Mouse (Mus musculus): ENCODE measurements around the gene Trim66. TPM values are rescaled to one million over a fixed set of nuclear protein-coding genes. Genes with fewer than 3 reads are reported as not detected.

The Trim66 gene
- polyA plus RNA-seq, 1 experiment = 0.57 TPM

- Histone ChIP-seq H3ac (ENCODE audit: control insufficient read depth, insufficient read length, low read depth) (no peak overlapping the region), H3K79me2 (ENCODE audit: control insufficient read depth, insufficient read depth) (no peaks in the 10 kb centered on the region), H3K4me3 (ENCODE audit: insufficient read depth, poor library complexity, severe bottlenecking) (no peak overlapping the region), H3K27me3 (ENCODE audit: control insufficient read depth, insufficient read depth, insufficient read length) (no peaks in the 10 kb centered on the region), H3K79me3 (ENCODE audit: low read depth) (no peaks in the 10 kb centered on the region), H3K36me3 (ENCODE audit: control insufficient read depth, insufficient read depth) (peaks cover 64% of the 10 kb centered on the region)
- TF ChIP-seq CEBPB (IDR thresholded peaks at IDR 0.05; ENCODE audit: low read depth) (no peak), MAX (IDR thresholded peaks at IDR 0.05) (no peak)
Observed at GRCm38 (mm10) chr7:109541609-109542363, 33.9 kb upstream of the Trim66 start.

- Histone ChIP-seq H3K36me3 (ENCODE audit: control insufficient read depth, insufficient read depth) (peaks cover 67% of the 10 kb centered on the region), H3K79me3 (ENCODE audit: low read depth) (no peaks in the 10 kb centered on the region), H3K79me2 (ENCODE audit: control insufficient read depth, insufficient read depth) (no peaks in the 10 kb centered on the region), H3ac (ENCODE audit: control insufficient read depth, insufficient read length, low read depth) (no peak overlapping the region), H3K4me3 (ENCODE audit: insufficient read depth, poor library complexity, severe bottlenecking) (no peak overlapping the region), H3K27me3 (ENCODE audit: control insufficient read depth, insufficient read depth, insufficient read length) (no peaks in the 10 kb centered on the region)
- TF ChIP-seq CEBPB (IDR thresholded peaks at IDR 0.05; ENCODE audit: low read depth) (no peak), CTCF (IDR thresholded peaks at IDR 0.05; ENCODE audit: control insufficient read depth, insufficient read depth, insufficient read length) (no peak), MAX (IDR thresholded peaks at IDR 0.05) (no peak), FOSL1 (IDR thresholded peaks at IDR 0.05; ENCODE audit: insufficient read depth, low read length, poor library complexity, severe bottlenecking) (no peak), MYOD1 (IDR thresholded peaks at IDR 0.05; ENCODE audit: control insufficient read depth, insufficient read length, low read depth) (no peak), MYOG (IDR thresholded peaks at IDR 0.05; ENCODE audit: control insufficient read depth, extremely low read depth, insufficient read length) (no peak), USF1 (IDR thresholded peaks at IDR 0.05; ENCODE audit: low read depth) (no peak)
Observed at GRCm38 (mm10) chr7:109540902-109541301, 33.0 kb upstream of the Trim66 start.

- Histone ChIP-seq H3K4me3 (ENCODE audit: insufficient read depth, poor library complexity, severe bottlenecking) (no peak overlapping the region), H3ac (ENCODE audit: control insufficient read depth, insufficient read length, low read depth) (no peak overlapping the region), H3K36me3 (ENCODE audit: control insufficient read depth, insufficient read depth) (peaks cover 69% of the 10 kb centered on the region), H3K27me3 (ENCODE audit: control insufficient read depth, insufficient read depth, insufficient read length) (no peaks in the 10 kb centered on the region), H3K79me3 (ENCODE audit: low read depth) (no peaks in the 10 kb centered on the region), H3K79me2 (ENCODE audit: control insufficient read depth, insufficient read depth) (no peaks in the 10 kb centered on the region)
- TF ChIP-seq MYOD1 (IDR thresholded peaks at IDR 0.05; ENCODE audit: control insufficient read depth, insufficient read length, low read depth) (peak; percentile 6), CTCF (IDR thresholded peaks at IDR 0.05; ENCODE audit: control insufficient read depth, insufficient read depth, insufficient read length) (no peak)
Observed at GRCm38 (mm10) chr7:109536451-109536946, 28.6 kb upstream of the Trim66 start.

GRCm38 (mm10) chr7:109534921-109535320, 27.0 kb upstream of the Trim66 start:
- no peak overlapping the region for H3ac ChIP-seq (ENCODE audit: control insufficient read depth, insufficient read length, low read depth)
- no peaks in the 10 kb centered on the region for H3K27me3 ChIP-seq (ENCODE audit: control insufficient read depth, insufficient read depth, insufficient read length)
- no peaks in the 10 kb centered on the region for H3K79me2 ChIP-seq (ENCODE audit: control insufficient read depth, insufficient read depth)
- peaks cover 61% of the 10 kb centered on the region for H3K36me3 ChIP-seq (ENCODE audit: control insufficient read depth, insufficient read depth)
- no peak overlapping the region for H3K4me3 ChIP-seq (ENCODE audit: insufficient read depth, poor library complexity, severe bottlenecking)
- TF ChIP-seq CTCF (IDR thresholded peaks at IDR 0.05; ENCODE audit: control insufficient read depth, insufficient read depth, insufficient read length) (no peak), MYOD1 (IDR thresholded peaks at IDR 0.05; ENCODE audit: control insufficient read depth, insufficient read length, low read depth) (no peak), FOSL1 (IDR thresholded peaks at IDR 0.05; ENCODE audit: insufficient read depth, low read length, poor library complexity, severe bottlenecking) (no peak), USF1 (IDR thresholded peaks at IDR 0.05; ENCODE audit: low read depth) (no peak), MYOG (IDR thresholded peaks at IDR 0.05; ENCODE audit: control insufficient read depth, extremely low read depth, insufficient read length) (no peak), CEBPB (IDR thresholded peaks at IDR 0.05; ENCODE audit: low read depth) (no peak), MAX (IDR thresholded peaks at IDR 0.05) (no peak)
- no peaks in the 10 kb centered on the region for H3K79me3 ChIP-seq (ENCODE audit: low read depth)

GRCm38 (mm10) chr7:109533888-109534287, 26.0 kb upstream of the Trim66 start:
- H3K79me2 ChIP-seq (ENCODE audit: control insufficient read depth, insufficient read depth) = no peaks in the 10 kb centered on the region
- no peak for TF ChIP-seq MYOD1 (IDR thresholded peaks at IDR 0.05; ENCODE audit: control insufficient read depth, insufficient read length, low read depth)
- TF ChIP-seq FOSL1 (IDR thresholded peaks at IDR 0.05; ENCODE audit: insufficient read depth, low read length, poor library complexity, severe bottlenecking) = no peak
- no peak for TF ChIP-seq CEBPB (IDR thresholded peaks at IDR 0.05; ENCODE audit: low read depth)
- TF ChIP-seq MAX (IDR thresholded peaks at IDR 0.05) = no peak
- no peak for TF ChIP-seq CTCF (IDR thresholded peaks at IDR 0.05; ENCODE audit: control insufficient read depth, insufficient read depth, insufficient read length)
- no peak for TF ChIP-seq USF1 (IDR thresholded peaks at IDR 0.05; ENCODE audit: low read depth)
- TF ChIP-seq MYOG (IDR thresholded peaks at IDR 0.05; ENCODE audit: control insufficient read depth, extremely low read depth, insufficient read length) = no peak
- H3K4me3 ChIP-seq (ENCODE audit: insufficient read depth, poor library complexity, severe bottlenecking) = no peak overlapping the region
- H3ac ChIP-seq (ENCODE audit: control insufficient read depth, insufficient read length, low read depth) = no peak overlapping the region
- peaks cover 56% of the 10 kb centered on the region for H3K36me3 ChIP-seq (ENCODE audit: control insufficient read depth, insufficient read depth)
- H3K79me3 ChIP-seq (ENCODE audit: low read depth) = no peaks in the 10 kb centered on the region
- no peaks in the 10 kb centered on the region for H3K27me3 ChIP-seq (ENCODE audit: control insufficient read depth, insufficient read depth, insufficient read length)

- H3K79me3 ChIP-seq (ENCODE audit: low read depth) = no peaks in the 10 kb centered on the region
- no peak overlapping the region for H3ac ChIP-seq (ENCODE audit: control insufficient read depth, insufficient read length, low read depth)
- H3K27me3 ChIP-seq (ENCODE audit: control insufficient read depth, insufficient read depth, insufficient read length) = no peaks in the 10 kb centered on the region
- no peaks in the 10 kb centered on the region for H3K79me2 ChIP-seq (ENCODE audit: control insufficient read depth, insufficient read depth)
- H3K4me3 ChIP-seq (ENCODE audit: insufficient read depth, poor library complexity, severe bottlenecking) = no peak overlapping the region
- peaks cover 49% of the 10 kb centered on the region for H3K36me3 ChIP-seq (ENCODE audit: control insufficient read depth, insufficient read depth)
- no peak for TF ChIP-seq CTCF (IDR thresholded peaks at IDR 0.05; ENCODE audit: control insufficient read depth, insufficient read depth, insufficient read length)
- no peak for TF ChIP-seq MYOG (IDR thresholded peaks at IDR 0.05; ENCODE audit: control insufficient read depth, extremely low read depth, insufficient read length)
- no peak for TF ChIP-seq USF1 (IDR thresholded peaks at IDR 0.05; ENCODE audit: low read depth)
- no peak for TF ChIP-seq MAX (IDR thresholded peaks at IDR 0.05)
- TF ChIP-seq CEBPB (IDR thresholded peaks at IDR 0.05; ENCODE audit: low read depth) = no peak
- no peak for TF ChIP-seq FOSL1 (IDR thresholded peaks at IDR 0.05; ENCODE audit: insufficient read depth, low read length, poor library complexity, severe bottlenecking)
- TF ChIP-seq MYOD1 (IDR thresholded peaks at IDR 0.05; ENCODE audit: control insufficient read depth, insufficient read length, low read depth) = no peak
Observed at GRCm38 (mm10) chr7:109533129-109533528, 25.2 kb upstream of the Trim66 start.

All from C2C12 (cell line).